Mouse (Mus musculus) kidney, postnatal 25 days (tissue): ENCODE measurements around the gene Wscd2.

Experiments
- DNase-seq, 2 experiments: peaks; one replicate each; pipeline ENCODE4 v3.0.0; 2021; ENCODE audit warnings: mixed read lengths in 2 of 2

Wscd2 gene

GRCm38 (mm10) chr5:113490033-113490432 lies at the start of gene Wscd2:
Wscd2 (plus strand) TSS chr5:113490333.
- no peak for DNase-seq

- DNase-seq = no peak
Observed at GRCm38 (mm10) chr5:113442180-113442579, 48.0 kb upstream of the Wscd2 start.

- no peak for DNase-seq
Observed at GRCm38 (mm10) chr5:113448023-113448734, 42.0 kb upstream of the Wscd2 start.

- no peak for DNase-seq
Observed at GRCm38 (mm10) chr5:113449336-113449735, 40.8 kb upstream of the Wscd2 start.

GRCm38 (mm10) chr5:113452691-113453090 lies 37.4 kb upstream of the Wscd2 start:
- no peak for DNase-seq

GRCm38 (mm10) chr5:113453356-113453755 lies 36.8 kb upstream of the Wscd2 start:
- DNase-seq = no peak

- DNase-seq = no peak
Observed at GRCm38 (mm10) chr5:113456020-113456419, 34.1 kb upstream of the Wscd2 start.

- no peak for DNase-seq
Observed at GRCm38 (mm10) chr5:113456756-113457155, 33.4 kb upstream of the Wscd2 start.

GRCm38 (mm10) chr5:113457260-113457659 lies 32.9 kb upstream of the Wscd2 start:
- no peak for DNase-seq

- DNase-seq = no peak
Observed at GRCm38 (mm10) chr5:113459942-113460341, 30.2 kb upstream of the Wscd2 start.

GRCm38 (mm10) chr5:113461582-113461981 lies 28.6 kb upstream of the Wscd2 start:
- DNase-seq = no peak

GRCm38 (mm10) chr5:113461998-113462625 lies 28.0 kb upstream of the Wscd2 start:
- DNase-seq = no peak

GRCm38 (mm10) chr5:113464731-113465130 lies 25.4 kb upstream of the Wscd2 start:
- peak; percentile 79 to 88 for DNase-seq

- DNase-seq = no peak
Observed at GRCm38 (mm10) chr5:113466536-113466935, 23.6 kb upstream of the Wscd2 start.

GRCm38 (mm10) chr5:113467072-113467471 lies 23.1 kb upstream of the Wscd2 start:
- DNase-seq = no peak

- DNase-seq = peak in 1 of 2 experiments; percentile 46
Observed at GRCm38 (mm10) chr5:113467765-113468164, 22.4 kb upstream of the Wscd2 start.

- DNase-seq = no peak
Observed at GRCm38 (mm10) chr5:113468625-113469024, 21.5 kb upstream of the Wscd2 start.

GRCm38 (mm10) chr5:113469231-113469630 lies 20.9 kb upstream of the Wscd2 start:
- no peak for DNase-seq

GRCm38 (mm10) chr5:113469826-113470225 lies 20.3 kb upstream of the Wscd2 start:
- DNase-seq = no peak

GRCm38 (mm10) chr5:113471417-113471816 lies 18.7 kb upstream of the Wscd2 start:
- DNase-seq = peak; percentile 70 to 87

- no peak for DNase-seq
Observed at GRCm38 (mm10) chr5:113472339-113472738, 17.8 kb upstream of the Wscd2 start.

GRCm38 (mm10) chr5:113476816-113477215 lies 13.3 kb upstream of the Wscd2 start:
- no peak for DNase-seq

GRCm38 (mm10) chr5:113479075-113479474 lies 11.1 kb upstream of the Wscd2 start:
- DNase-seq = no peak

GRCm38 (mm10) chr5:113480451-113480850 lies 9.7 kb upstream of the Wscd2 start:
- DNase-seq = no peak
